Mouse (Mus musculus) neutrophil, adult 5-6 weeks (primary cell): Measurements from ENCODE around the gene Lca5l. TPM values are rescaled to one million over a fixed set of nuclear protein-coding genes. Genes with fewer than 3 reads are reported as not detected.
A peak's percentile ranks its signal among the peaks of the same experiment; 100 is the strongest.
"Not testable (repeated sequence)": the region's sequence is repeated elsewhere in the genome, so short reads cannot be mapped to it uniquely, and the experiment has no call there.

Source experiments
- ATAC-seq: fragments of 151-379, 151-347 bp; 2 replicates; pipeline ENCODE4 v1.8.0; 2017; ENCODE audit warnings: mild to moderate bottlenecking, moderate TSS enrichment; ENCODE audit not compliant: insufficient number of reproducible peaks, poor library complexity, low FRiP score, severe bottlenecking; ENCODE audit errors: extremely low read depth
- total RNA-seq: library from RNA; stranded (forward); fragments of 200-1000 nt; gene quantifications from 2 replicates; pipeline ENCODE4 v1.2.3, GENCODE M21; 2017

Lca5l gene
- total RNA-seq, 1 experiment from 2014 or later: not detected

DNA sequence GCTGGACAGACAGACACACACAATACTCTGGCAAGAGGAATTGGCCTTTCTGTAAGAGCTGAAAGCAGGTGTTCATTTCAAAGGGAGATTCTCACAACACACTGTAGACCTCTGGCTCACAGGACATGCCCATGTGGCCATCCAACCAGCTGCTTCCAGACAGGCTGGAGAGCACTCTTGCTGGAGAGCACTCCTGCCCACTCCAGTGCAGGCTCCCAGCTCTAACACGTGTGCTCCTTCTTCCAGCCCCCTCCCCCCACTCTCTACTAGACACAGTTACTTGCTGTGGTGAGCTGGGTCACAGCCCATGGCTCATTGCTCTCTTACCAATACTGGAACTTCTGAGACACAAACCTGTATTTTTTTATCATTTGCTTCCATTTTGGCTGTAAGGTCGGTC is 16.7 kb downstream of the Lca5l start:
- no peak for ATAC-seq

DNA sequence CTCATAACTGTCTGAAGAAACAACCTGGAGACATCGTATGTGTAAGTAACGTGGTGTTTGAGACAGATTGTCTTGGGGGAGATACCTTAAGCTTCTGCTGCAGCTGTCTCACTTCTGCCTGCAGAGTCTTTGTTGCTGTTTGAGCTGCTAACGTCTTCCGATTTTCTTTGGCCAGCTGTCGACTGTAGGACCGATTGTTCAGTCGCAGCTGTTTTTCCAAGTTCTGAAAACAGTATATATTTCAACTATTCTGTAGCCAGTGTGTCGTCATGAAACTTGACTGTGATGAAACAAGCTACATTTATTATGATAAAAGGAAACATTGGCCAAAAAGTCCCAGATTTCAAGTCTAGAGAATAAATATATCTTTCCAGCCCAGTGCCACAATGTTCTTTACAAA is 18.4 kb downstream of the Lca5l start:
- ATAC-seq: no peak

DNA sequence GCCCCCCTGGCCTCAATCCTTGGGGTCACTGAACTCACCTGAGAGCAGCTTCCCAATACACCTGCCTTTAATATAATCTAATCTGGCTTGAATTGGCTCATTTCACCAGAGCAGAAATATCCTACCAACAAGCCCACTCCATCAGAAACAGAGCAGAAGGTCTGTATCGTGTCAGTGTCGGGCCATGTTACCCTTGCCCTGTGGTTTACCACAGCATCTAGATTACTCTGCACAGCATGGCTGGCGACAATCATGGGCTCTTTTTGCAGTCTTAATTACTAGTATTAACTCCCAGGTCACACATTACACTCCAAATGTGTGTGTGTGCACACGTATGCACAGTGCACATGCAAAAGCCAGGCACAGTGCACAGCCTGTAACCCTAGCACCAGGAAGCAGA is 23.2 kb downstream of the Lca5l start:
- no peak for ATAC-seq

DNA sequence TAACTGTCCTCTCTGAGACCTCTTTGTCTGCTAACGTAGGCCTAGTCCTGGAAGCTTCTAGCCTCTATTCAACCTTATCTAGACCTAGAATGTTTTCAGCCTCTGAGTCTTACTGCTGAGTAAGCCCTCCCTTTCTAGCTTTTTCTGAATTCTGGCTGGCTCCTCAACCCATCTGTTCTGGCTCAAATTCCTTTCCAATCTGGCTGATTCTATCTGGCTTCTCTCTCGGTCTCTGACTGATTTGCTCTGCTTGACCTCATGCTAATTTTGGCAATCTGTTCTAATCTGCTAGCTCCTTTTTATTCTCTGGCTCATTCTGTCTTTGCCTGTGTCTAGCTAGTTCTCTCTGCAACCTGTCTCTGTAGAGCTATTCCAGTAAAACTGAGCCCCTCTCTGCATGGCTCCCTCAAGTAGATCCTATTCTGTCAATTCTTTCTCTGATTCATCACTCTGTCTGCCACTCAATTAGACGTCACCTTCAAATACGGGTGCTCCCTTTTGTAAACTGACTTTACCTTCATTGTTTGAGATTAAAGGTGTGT is 26.3 kb downstream of the Lca5l start:
- ATAC-seq: no peak

DNA sequence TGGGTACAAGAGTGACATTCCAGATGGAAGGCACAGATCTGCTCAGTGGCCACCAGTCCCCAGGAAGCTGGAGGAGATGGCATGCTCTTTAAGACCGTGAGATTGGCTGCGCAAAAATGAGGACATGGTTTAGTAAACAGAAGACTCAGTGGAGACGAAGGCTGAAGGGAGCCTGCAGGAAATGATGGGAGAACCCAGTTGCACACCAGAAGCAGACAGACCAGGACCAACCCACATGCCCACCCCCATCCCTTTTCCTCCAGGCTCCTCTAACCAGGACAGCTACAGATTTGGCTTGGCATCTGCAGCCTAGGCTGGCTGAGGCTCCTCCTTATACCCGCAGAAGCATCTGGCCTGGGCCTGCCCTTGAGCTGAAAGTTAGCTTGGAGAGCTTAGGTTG is 30.7 kb downstream of the Lca5l start:
- ATAC-seq: no peak

DNA sequence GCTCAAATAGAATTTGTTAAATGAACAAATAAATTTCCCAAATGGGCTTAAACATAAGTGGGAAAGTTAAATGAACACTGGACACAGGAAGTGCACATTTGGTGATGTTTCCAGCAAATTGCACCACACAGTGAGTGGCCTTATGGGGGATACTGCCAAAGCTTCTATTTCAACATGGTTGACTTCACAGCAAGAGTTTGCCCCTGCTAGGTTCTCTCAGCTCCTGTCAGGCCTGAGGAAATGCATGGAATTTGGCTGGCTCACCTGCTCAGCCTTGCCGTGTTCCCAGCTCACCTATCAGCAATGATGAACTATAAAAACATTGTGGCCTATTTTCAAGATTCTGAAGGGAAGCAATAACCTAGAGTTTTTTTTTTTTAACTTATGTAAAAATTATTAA is 31.1 kb downstream of the Lca5l start:
- ATAC-seq: no peak

DNA sequence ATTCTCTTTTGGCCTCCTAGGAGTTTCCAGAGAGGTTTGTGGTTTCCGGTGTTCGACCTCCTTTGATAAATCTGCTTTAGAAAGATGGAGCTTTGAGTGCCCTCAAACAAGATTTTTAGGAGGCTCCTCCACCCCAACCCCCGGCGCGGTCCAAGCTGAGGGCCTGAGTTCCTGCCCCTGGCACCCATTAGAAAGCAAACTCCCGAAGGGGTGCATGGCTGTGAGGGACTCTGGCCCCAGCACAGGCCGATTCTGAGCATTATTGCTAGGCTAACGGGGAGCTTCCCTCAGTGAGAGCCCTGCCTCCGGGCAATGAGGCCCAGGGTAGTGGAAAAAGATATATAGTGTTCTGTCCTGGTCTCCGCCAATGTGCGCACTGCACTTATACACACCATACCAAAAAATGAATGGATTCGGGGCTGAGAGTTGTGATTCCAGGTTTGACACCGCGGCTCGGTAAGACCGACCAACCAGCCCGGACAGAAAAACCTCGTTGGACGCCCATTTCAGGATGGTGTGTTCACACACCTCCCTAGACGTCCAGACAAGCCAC is 32.2 kb downstream of the Lca5l start:
- ATAC-seq: no peak

DNA sequence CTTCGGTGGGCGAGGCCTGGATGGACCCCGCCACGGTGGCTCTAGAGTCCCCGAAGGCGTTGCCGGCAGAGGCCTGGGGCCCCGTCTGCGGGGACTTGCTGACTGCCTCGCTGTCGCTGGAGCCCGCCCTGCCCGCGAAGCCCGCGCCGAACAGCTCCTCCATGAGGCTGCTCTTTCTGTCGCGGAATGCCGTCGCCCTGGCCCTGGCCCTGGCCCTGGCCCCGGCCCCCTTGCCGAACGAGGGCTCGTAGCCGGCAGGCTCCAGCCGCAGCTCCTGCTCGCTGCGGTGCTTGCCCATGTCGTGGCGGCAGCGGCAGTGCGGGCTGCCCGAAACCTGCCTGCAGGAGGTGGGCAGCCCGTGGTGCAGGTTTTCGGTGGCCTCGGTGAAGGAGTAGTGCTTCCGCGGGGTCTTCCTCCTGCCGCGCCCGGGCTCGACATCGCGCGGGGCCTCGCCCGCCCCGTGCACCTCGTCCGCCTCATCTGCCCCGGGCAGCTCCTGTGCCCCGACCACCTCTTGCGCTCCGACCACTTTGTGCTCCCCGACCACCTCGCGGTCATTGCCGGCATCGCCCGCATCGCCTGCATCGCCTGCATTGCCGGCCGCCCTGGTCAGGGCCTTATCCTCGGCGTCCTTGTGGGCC is 32.9 kb downstream of the Lca5l start:
- peak; percentile 30; the same call in 1 of the 2 replicates for ATAC-seq

DNA sequence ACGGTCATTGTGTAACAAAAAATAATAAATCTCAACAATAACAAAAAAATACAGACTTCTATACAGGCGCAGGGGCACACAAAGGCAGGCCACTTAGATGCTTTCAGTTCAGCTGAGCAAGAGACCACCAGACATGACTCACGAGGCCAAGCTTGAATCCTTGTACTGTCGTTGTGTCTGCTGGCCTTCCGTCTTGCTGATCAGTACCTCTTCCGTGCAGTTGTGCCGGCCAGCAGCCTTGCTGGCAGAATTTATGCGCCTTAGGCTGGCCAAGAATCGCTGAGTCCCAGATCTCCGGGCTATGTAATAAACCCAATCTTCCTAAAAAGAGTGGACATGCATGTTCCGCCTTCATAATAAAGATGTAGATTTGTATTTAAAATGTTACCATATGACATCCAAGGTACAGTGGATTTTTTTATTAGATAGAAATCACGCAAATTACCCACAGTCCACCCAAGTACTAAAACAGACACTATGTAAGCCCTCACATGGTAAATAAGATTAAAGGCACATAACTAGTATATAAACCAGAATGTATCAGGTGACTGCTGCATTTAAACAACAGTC is 33.5 kb downstream of the Lca5l start:
- no peak for ATAC-seq

DNA sequence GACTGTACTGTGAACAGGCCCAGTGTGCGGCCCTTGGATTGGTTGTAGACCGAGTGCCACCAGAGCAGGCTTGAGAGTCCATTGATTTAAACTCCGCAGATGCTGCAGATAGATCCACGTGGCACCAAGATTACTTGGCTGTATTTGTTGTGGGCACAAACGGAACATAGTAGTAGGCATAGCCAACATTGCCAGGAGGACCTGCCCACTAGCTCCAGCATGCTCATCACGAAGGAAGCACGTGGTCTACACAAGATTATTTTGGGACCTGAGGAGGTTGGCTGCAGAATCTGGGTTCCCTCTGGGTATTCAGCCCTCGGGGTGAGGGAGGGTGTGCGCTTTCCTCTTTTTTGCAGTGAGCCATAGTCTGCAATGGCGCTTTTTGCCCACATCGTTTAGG is 34.9 kb downstream of the Lca5l start:
- no peak for ATAC-seq

DNA sequence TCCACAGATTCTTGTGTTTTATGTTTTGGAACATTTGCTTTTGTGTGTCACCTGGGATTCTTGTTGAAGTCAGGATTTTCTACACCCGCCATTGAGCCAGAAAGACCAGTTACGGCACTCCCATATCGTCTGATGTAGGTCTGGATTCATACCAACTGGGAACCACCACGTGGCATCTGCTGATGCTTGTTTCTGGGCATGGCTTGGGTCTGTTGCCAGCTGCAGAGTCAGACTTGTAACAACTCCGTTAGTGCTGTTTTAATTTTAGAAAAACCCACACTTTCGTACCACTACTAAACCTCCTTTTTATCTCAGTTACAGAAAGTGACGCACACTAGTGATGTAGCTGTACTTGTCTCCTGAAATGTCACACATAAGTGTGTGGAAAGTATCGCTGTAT is 36.1 kb downstream of the Lca5l start:
- no peak for ATAC-seq

DNA sequence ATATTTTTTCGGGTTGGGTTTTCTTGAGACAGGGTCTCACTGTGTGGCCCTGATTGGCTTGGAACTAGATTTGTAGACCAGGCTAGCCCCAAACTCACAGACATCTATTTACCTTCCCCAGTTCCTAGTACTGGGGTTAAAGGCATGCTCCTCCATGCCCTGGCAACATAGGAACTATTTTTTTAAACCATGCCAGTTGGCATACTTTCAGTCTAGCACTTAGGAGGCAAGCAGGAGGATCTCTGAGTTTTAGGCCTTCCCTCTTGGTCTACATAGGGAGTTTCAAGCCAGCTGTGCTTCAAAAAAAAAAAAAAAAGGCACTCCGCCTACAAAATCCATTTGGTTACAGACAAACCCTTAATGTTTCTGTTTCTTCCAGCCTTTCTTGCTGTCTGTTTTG is 37.6 kb downstream of the Lca5l start:
- ATAC-seq: no peak

DNA sequence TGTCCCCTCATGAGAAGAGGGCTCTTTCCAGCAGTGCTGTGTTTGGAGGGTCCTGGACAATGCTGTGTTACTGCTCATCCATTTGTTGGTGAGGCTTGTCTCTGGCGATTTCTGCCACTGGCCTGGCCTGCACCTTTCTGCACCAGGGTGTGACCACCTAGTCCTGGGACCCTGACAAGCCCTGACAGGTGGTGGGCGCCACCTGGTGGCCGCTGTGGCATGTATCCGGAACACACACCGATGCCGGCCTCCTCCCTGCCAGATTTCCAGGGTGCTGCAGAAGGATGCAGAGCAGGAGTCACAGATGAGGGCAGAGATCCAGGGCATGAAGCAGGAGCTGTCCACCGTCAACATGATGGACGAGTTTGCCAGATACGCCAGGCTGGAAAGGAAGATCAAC is 40.5 kb downstream of the Lca5l start:
- ATAC-seq: peak; percentile 50

DNA sequence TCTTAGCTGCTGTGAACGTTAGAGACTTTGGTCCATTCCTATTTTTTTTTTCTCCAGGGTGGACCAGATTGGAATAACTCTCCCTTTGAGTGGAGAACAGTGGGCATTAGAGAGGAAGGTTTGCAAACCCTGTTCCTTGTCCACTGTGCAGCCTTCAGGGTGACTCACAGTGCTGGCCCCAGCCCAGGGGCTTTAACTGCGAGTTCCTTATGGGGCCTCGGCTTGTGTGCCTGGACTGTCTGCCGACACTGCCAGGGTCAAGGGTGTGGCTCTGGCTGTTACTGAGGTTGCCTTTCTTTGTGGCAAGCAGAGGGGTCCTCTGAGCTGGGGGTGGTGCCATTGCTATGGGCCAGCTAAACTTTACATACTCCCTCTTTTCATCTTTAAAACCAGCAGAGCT is 41.1 kb downstream of the Lca5l start:
- ATAC-seq: no peak

DNA sequence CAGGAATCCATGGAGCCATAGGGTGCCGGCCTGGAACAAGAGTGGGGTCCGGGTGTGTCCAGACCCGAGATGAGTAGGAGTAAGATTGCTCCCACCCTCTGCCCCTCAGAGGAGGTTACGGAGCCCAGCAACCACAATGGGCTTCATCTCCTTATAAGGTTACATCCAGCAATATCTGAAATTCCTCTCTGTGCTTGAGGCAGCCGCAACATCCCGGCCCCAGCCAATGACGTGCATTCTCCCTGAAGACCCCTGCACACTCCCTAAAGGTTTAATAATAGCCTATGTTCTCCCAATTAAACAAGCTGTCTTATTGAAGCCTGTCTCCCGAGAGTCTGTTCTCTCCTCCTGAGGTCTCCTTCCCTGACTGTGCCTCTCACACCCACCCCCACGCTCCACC is 42.8 kb downstream of the Lca5l start:
- ATAC-seq: no peak

DNA sequence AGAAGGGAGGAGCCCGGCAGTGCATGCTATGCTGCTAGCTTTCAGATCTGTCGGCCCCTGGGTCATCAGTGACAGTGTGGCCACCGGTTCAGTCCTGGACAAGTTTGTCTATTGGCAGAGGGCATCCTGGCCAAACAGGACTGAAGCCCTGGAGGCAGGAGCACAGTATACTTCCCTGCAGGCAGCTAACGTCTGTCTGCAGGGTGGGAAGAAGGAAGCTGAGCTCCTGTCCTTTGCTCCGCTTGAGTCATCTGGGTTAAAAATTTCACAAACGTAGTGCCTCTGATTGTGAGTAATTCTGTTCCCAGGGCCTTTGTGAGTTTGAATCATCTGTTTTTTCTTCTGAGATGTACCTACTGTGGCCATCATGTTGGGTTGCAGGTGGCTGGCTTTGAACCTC is 43.2 kb downstream of the Lca5l start:
- ATAC-seq: no peak

DNA sequence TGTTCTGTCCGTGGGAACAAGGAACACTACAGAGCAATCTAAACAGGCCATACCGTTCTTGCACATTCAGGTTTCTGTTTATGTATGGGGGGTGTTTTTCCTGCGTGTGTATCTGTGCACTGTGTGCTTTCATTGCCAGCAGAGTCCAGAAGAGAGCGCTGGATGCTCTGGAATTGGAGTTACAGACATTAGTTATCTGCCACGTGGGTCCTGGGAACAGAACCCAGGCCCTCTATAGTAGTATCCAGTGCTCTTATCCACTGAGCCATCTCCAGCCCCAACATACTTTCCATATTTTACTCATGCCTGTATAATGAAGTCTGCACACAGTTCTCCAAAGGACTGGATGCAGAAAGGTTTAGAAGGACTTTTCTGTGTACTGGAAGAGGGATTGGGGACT is 46.3 kb downstream of the Lca5l start:
- no peak for ATAC-seq

DNA sequence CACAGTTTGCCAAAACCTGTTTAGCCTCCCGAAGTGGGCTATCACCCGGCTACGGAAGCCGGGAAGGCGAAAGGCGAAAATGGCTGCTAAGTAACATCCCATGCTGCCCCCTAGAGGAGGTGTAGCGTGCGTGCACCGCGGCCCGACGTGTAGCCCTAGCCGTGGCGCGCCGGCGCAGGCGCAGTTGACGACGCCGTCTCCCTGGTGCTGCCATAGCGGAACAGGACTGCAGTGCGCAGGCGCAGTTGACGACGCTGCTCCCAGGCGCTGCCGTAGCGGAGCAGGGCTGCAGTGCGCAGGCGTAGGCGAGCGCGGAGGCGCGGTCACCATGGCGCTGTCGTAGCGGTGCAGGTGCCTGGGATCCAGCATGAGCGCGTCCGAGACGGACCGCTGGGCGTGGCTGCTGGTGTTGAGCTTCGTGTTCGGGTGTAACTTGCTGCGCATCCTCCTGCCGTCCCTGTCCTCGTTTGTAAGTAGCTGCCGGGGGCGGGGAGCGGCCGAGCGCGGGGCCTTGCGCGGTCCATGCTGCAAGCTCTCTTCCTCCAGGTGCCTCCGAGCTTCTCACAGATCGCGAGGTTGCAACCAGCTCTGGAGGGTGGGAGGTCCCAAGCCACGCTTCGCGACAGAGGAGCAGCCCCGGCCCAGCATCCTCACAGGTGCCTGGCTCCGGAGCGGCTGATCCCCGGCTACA is 46.8 kb downstream of the Lca5l start, which contains the start of gene Wrb:
Gene Wrb, plus strand, starts transcription at position 298 of the 691 bp plus-strand sequence.
- peak; percentile 92 for ATAC-seq

DNA sequence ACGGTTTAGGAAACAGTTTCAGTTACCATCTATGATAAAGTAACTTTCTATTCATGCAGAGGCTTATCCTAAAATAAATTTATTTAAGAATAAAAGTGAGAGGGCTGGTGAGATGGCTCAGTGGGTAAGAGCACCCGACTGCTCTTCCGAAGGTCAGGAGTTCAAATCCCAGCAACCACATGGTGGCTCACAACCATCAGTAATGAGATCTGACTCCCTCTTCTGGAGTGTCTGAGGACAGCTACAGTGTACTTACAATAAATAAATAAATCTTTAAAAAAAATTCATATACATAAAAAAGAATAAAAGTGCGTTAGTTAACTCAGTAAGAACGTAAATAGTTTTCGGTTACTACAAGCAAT is 47.3 kb downstream of the Lca5l start:
- not testable (repeated sequence) for ATAC-seq

DNA sequence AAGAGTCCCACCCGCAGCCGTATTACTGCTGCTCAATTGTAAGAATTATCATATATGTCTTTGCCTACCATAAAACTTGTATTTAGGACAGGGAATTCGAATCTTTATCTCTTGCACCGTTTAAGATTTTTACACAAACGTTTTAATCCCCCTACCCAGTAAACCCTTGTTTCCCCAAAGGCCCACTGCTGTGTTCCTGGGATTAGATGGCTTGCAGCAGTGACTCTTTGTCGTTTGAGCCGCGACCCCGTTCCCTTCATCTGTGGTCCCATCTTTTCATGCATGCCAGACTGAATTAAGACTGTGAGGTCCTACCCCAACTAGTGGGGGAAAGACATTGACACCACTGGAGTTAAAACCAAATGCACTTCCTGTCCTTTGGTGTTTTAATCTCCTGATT is 63.6 kb downstream of the Lca5l start:
- ATAC-seq: no peak
